Mouse (Mus musculus): ENCODE results near the gene Dnajc4. TPM values are rescaled to one million over a fixed set of nuclear protein-coding genes. Genes with fewer than 3 reads are reported as not detected.
"Not testable (repeated sequence)": the region's sequence is repeated elsewhere in the genome, so short reads cannot be mapped to it uniquely, and the experiment has no call there.

The Dnajc4 gene
- polyA plus RNA-seq, 1 experiment from 2014 or later: 23.0 TPM

- ATAC-seq (ENCODE audit: insufficient number of reproducible peaks, insufficient read depth, low FRiP score, low TSS enrichment, low read depth): no peak
- Histone ChIP-seq H3K4me3 (peak overlapping the region; percentile 58; the same call in 1 of the 2 replicates), H3K36me3 (peaks cover 13% of the 10 kb centered on the region), H3K4me1 (peaks cover 39% of the 10 kb centered on the region), H3K27ac (no peak overlapping the region), H3K27me3 (no peaks in the 10 kb centered on the region), H3K9ac (no peak overlapping the region), H3K4me2 (no peak overlapping the region), H3K9me3 (no peaks in the 10 kb centered on the region)
- 85% methylated on average over 8 of the region's 8 CpGs for WGBS
Measured at GRCm38 (mm10) chr19:6994002-6994401, 1.6 kb upstream of the Dnajc4 start.

- Histone ChIP-seq H3K9ac (peak overlapping the region; percentile 69), H3K4me2 (peak overlapping the region; percentile 91), H3K27me3 (no peaks in the 10 kb centered on the region), H3K27ac (peak overlapping the region; percentile 39; the same call in 1 of the 2 replicates), H3K36me3 (peaks cover 5% of the 10 kb centered on the region; the same call in 1 of the 2 replicates), H3K9me3 (no peaks in the 10 kb centered on the region), H3K4me3 (peak overlapping the region; percentile 58), H3K4me1 (peaks cover 41% of the 10 kb centered on the region)
- ATAC-seq (ENCODE audit: insufficient number of reproducible peaks, insufficient read depth, low FRiP score, low TSS enrichment, low read depth): no peak
- 63% methylated on average over 14 of the region's 14 CpGs for WGBS
Measured at GRCm38 (mm10) chr19:6993011-6993770, 819 bp upstream of the Dnajc4 start.

DNA sequence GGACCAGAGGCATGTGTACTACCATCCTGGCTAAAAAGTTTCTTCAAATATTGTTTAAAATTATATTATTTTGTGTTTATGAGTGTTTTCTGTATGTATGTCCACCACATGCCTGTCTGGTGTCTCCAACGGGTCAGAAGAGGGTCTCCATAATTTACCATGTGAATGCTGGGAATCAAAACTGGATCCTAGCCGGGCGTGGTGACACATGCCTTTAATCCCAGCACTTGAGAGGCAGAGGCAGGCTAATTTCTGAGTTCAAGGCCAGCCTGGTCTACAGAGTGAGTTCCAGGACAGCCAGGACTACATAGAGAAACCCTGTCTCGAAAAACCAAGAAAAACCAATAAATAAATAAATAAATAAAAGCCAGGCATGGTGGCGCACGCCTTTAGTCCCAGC, 1.2 kb downstream of the Dnajc4 start:
- ATAC-seq (ENCODE audit: insufficient number of reproducible peaks, insufficient read depth, low FRiP score, low TSS enrichment, low read depth); H3K9ac ChIP-seq: not testable (repeated sequence)

GRCm38 (mm10) chr19:6990712-6991111, 1.7 kb downstream of the Dnajc4 start:
- Histone ChIP-seq H3K27ac (no peak overlapping the region), H3K27me3 (no peaks in the 10 kb centered on the region), H3K9me3 (no peaks in the 10 kb centered on the region), H3K36me3 (peaks cover 2% of the 10 kb centered on the region; the same call in 1 of the 2 replicates), H3K4me2 (no peak overlapping the region), H3K9ac (no peak overlapping the region), H3K4me3 (no peak overlapping the region), H3K4me1 (peaks cover 46% of the 10 kb centered on the region)
- WGBS: 83% methylated on average over 6 of the region's 6 CpGs
- ATAC-seq (ENCODE audit: insufficient number of reproducible peaks, insufficient read depth, low FRiP score, low TSS enrichment, low read depth): no peak

More for the DNA sequence above, 1.2 kb downstream of the Dnajc4 start:
- H3K4me1 ChIP-seq: peaks cover 42% of the 10 kb centered on the region
- H3K9me3 ChIP-seq, H3K27ac ChIP-seq, H3K36me3 ChIP-seq, H3K27me3 ChIP-seq, H3K4me3 ChIP-seq: not testable (repeated sequence)
- 90% methylated on average over 6 of the region's 6 CpGs for WGBS
- 0 out of 2 replicates have a peak overlapping the region, but pooled peaks have one; percentile 91 for H3K4me2 ChIP-seq

DNA sequence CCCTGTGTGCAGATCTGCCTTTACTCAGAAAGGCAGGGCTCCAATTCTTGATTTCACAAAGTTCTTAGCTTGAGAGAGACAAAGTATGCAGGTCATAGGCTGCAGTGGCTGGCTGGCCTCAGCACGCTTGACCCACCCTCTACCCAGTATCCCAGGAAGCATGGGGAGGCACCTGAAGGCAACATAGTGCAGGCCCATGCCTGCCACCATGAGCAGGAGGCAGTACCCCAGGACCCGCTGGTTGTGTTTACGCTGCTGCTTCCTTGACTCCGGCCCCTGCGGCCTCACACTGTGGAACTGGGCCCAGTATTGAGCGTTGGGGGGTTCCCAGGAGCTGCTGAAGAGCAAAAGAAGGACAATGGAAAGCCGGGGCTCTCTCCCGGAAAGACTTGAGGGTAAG, 3.1 kb downstream of the Dnajc4 start:
- Histone ChIP-seq H3K9ac (no peak overlapping the region), H3K4me2 (no peak overlapping the region), H3K4me3 (no peak overlapping the region), H3K4me1 (peaks cover 34% of the 10 kb centered on the region), H3K36me3 (peaks cover 14% of the 10 kb centered on the region), H3K9me3 (no peaks in the 10 kb centered on the region), H3K27ac (no peak overlapping the region), H3K27me3 (no peaks in the 10 kb centered on the region)
- WGBS: 83% methylated on average over 8 of the region's 8 CpGs
- no peak for ATAC-seq (ENCODE audit: insufficient number of reproducible peaks, insufficient read depth, low FRiP score, low TSS enrichment, low read depth)

DNA sequence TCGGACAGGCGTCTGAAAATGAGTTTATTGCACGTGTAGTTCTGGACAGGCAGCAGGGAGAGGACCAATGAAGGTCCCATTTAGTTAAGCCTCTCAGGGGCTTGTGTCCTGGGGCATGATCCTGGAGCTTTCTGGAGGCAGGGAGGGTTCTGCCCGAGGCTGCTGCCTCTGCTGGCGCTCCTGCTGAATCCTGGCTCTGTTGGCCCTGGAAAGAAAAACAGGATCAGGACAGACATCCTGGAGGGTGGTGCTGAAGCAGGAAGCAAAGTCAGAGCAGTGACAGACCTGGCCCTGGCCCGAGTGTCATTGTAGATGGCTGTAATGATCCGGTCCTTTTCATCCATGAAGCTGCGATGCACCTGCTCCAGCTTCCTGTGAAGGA, 4.5 kb downstream of the Dnajc4 start:
- H3K36me3 ChIP-seq: peaks cover 27% of the 10 kb centered on the region
- peak overlapping the region; percentile 89 for H3K4me3 ChIP-seq
- peak overlapping the region; percentile 84 for H3K4me2 ChIP-seq
- H3K27ac ChIP-seq: peak overlapping the region; percentile 90
- H3K9me3 ChIP-seq: no peaks in the 10 kb centered on the region
- ATAC-seq (ENCODE audit: insufficient number of reproducible peaks, insufficient read depth, low FRiP score, low TSS enrichment, low read depth): no peak
- H3K4me1 ChIP-seq: peaks cover 29% of the 10 kb centered on the region
- peak overlapping the region; percentile 95 for H3K9ac ChIP-seq
- 3% methylated on average over 8 of the region's 8 CpGs for WGBS
- H3K27me3 ChIP-seq: no peaks in the 10 kb centered on the region

DNA sequence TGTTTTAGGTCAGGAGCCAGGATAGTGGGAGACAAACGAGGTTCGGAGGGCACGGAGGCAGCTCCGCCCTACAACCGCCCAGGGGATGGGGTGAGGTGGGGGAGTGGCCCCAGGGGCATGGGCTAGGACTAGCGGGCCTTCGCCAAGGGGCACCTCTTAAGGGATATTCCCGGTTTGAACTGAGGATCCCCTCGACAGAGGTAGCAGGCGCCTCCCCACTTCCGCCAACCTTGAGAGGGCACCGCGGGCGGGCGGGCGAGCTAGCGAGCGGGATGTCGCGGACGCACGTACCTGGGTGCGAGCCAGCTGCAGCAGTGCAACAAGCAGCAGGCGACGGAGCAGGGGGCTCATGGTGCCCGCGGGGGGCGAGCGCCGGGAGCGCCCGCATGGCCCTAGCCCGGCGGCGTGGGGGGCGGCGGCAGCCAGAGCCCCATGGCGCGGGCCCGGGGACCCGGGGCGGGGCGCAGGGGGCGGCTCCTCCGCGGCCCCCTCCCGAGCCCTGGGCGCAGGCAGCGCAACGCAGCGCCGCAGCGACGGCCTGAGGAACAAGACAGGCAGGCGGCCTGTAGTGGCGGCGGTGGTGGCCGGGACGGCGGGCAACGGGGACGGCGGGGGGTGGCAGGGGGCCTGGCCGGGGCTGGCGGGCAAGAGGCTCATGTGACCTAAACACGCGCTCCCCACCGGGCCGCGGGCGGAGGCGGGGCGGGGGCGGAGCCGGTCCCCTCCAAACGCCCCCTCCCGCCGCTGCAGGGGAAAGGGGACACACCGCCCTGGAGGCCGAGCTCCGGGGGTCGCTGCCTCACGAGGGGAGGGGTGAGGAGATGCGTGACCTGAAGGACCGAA, 5.1 kb downstream of the Dnajc4 start, which contains the start of gene Vegfb:
Vegfb (minus strand) TSS at position 591 of the 843 bp plus-strand sequence.
- peaks cover 33% of the 10 kb centered on the region for H3K36me3 ChIP-seq
- ATAC-seq (ENCODE audit: insufficient number of reproducible peaks, insufficient read depth, low FRiP score, low TSS enrichment, low read depth): peak; percentile 49
- peaks cover 27% of the 10 kb centered on the region for H3K4me1 ChIP-seq
- H3K27me3 ChIP-seq: no peaks in the 10 kb centered on the region
- peak within 1 kb of the TSS; percentile 90 for H3K27ac ChIP-seq
- H3K9me3 ChIP-seq: no peaks in the 10 kb centered on the region
- peak within 1 kb of the TSS; percentile 95 for H3K9ac ChIP-seq
- under 1% methylated on average over 81 of the region's 85 CpGs for WGBS
- peak within 1 kb of the TSS; percentile 89 for H3K4me3 ChIP-seq
- H3K4me2 ChIP-seq: peak within 1 kb of the TSS; percentile 84

DNA sequence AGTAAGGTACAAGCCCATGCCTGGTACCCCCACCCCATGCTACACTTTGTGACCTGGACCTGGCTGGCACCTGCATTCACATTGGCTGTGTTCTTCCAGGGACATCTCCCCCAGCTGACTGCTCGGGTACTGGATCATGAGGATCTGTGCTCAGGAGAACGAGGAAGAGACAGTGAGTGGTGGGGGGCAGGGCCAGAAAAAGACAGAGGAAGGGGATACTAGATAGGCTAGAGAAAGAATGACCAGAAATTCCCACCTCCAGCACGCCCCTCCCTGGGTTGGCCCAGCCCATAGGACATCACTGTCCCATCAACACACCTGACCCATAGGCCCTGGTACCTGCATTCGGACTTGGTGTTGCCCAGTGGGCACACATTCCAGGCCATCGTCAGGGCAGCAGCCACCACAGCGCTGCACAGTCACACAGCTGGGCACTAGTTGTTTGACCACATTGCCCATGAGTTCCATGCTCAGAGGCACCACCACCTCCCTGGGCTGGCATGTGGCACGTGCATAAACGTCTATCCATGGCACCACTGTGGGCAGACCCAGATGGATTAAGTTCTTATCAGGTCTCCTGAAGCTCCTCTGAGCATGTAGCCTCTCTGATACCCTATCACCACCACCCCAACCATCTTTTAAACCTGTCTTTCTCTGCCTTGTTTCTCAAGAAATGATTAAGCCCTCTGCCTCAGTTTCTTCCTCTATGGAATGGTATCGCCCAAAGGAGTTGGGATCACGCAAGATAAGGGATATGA, 6.2 kb downstream of the Dnajc4 start:
- no peak overlapping the region for H3K27ac ChIP-seq
- peaks cover 22% of the 10 kb centered on the region for H3K4me1 ChIP-seq
- H3K4me3 ChIP-seq: peak overlapping the region; percentile 89
- H3K9me3 ChIP-seq: no peaks in the 10 kb centered on the region
- H3K27me3 ChIP-seq: no peaks in the 10 kb centered on the region
- peak overlapping the region; percentile 84 for H3K4me2 ChIP-seq
- H3K36me3 ChIP-seq: peaks cover 36% of the 10 kb centered on the region
- WGBS: 81% methylated on average over 10 of the region's 10 CpGs
- peak overlapping the region; percentile 95 for H3K9ac ChIP-seq
- ATAC-seq (ENCODE audit: insufficient number of reproducible peaks, insufficient read depth, low FRiP score, low TSS enrichment, low read depth): no peak

- Histone ChIP-seq H3K4me2 (no peak overlapping the region; the same call in 1 of the 2 replicates), H3K27ac (no peak overlapping the region), H3K4me1 (peaks cover 27% of the 10 kb centered on the region), H3K9me3 (no peaks in the 10 kb centered on the region), H3K4me3 (no peak overlapping the region), H3K27me3 (no peaks in the 10 kb centered on the region), H3K36me3 (peaks cover 36% of the 10 kb centered on the region), H3K9ac (no peak overlapping the region)
- ATAC-seq (ENCODE audit: insufficient number of reproducible peaks, insufficient read depth, low FRiP score, low TSS enrichment, low read depth): no peak
- 78% methylated on average over 19 of the region's 19 CpGs for WGBS
Measured at GRCm38 (mm10) chr19:6985300-6985699, 7.1 kb downstream of the Dnajc4 start.

DNA sequence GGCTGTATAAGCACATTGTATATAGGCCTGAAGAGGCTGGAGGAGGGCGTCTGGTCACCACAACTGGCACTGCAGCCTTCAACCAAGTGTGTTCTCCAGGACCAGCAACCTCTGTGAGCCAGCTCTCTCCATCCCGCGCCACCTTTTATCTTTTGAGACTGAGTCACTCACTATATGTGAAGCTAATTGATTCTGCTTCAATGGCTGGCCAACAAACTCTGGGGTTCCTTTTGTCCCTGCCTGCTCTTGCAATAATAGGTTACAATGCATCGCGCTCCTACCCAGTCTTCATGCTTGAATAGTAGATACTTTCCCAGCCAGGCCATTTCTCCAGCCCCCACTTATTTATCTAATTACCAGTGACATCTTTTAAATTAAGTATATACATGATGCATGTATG, 8.8 kb downstream of the Dnajc4 start:
- WGBS: 93% methylated on average over 5 of the region's 5 CpGs
- Histone ChIP-seq H3K27me3 (no peaks in the 10 kb centered on the region), H3K4me3 (no peak overlapping the region), H3K9ac (no peak overlapping the region), H3K4me1 (peaks cover 36% of the 10 kb centered on the region), H3K36me3 (peaks cover 39% of the 10 kb centered on the region), H3K9me3 (no peaks in the 10 kb centered on the region), H3K27ac (no peak overlapping the region), H3K4me2 (no peak overlapping the region)
- no peak for ATAC-seq (ENCODE audit: insufficient number of reproducible peaks, insufficient read depth, low FRiP score, low TSS enrichment, low read depth)

- Histone ChIP-seq H3K9me3 (no peaks in the 10 kb centered on the region), H3K4me2 (peak overlapping the region; percentile 85; the same call in 1 of the 2 replicates), H3K9ac (no peak overlapping the region), H3K4me1 (peaks cover 44% of the 10 kb centered on the region), H3K36me3 (peaks cover 59% of the 10 kb centered on the region), H3K4me3 (peak overlapping the region; percentile 66; the same call in 1 of the 2 replicates), H3K27me3 (no peaks in the 10 kb centered on the region), H3K27ac (no peak overlapping the region)
- 88% methylated on average over 4 of the region's 4 CpGs for WGBS
- no peak for ATAC-seq (ENCODE audit: insufficient number of reproducible peaks, insufficient read depth, low FRiP score, low TSS enrichment, low read depth)
Measured at GRCm38 (mm10) chr19:6981465-6981864, 10.9 kb downstream of the Dnajc4 start.
